Mouse (Mus musculus) brown adipose tissue, adult 24 weeks (tissue): ENCODE results near the gene Ryr1. TPM values are rescaled to one million over a fixed set of nuclear protein-coding genes. Genes with fewer than 3 reads are reported as not detected.
A peak's percentile ranks its signal among the peaks of the same experiment; 100 is the strongest.

Source experiments
- H3K27ac ChIP-seq: fragments of 200-500 bp; replicated peaks from 2 replicates; pipeline ENCODE4 v1.5.1; 2012; ENCODE audit warnings: low read depth, mild to moderate bottlenecking, low read length
- H3K4me1 ChIP-seq: fragments of 200-500 bp; 2 replicates; pipeline ENCODE4 v1.6.1; 2012; ENCODE audit warnings: low read length, mixed read lengths; ENCODE audit not compliant: control insufficient read depth, insufficient read depth, insufficient read length
- H3K4me3 ChIP-seq: fragments of 200-500 bp; 2 replicates; pipeline ENCODE4 v1.5.1; 2012; ENCODE audit warnings: low read depth, mild to moderate bottlenecking, low read length, moderate library complexity; ENCODE audit not compliant: insufficient read depth
- polyA plus RNA-seq: library from polyadenylated mRNA; stranded (reverse); fragments of >200 nt; gene quantifications from 2 replicates; pipeline ENCODE4 v1.2.4, GENCODE M21; 2012; ENCODE audit not compliant: missing spikeins, insufficient read depth, insufficient read length

The Ryr1 gene
- 1.9 and 6.1 TPM in 2 replicates for polyA plus RNA-seq

GRCm38 (mm10) chr7:29124970-29125369 lies at the start of gene Ryr1:
Gene Ryr1 (minus strand): TSS chr7:29125179.
- Histone ChIP-seq H3K4me1 (peaks cover 3% of the 10 kb centered on the region; the same call in 1 of the 2 replicates), H3K27ac (no peak within 1 kb of the TSS), H3K4me3 (no peak within 1 kb of the TSS; the same call in 1 of the 2 replicates)

DNA sequence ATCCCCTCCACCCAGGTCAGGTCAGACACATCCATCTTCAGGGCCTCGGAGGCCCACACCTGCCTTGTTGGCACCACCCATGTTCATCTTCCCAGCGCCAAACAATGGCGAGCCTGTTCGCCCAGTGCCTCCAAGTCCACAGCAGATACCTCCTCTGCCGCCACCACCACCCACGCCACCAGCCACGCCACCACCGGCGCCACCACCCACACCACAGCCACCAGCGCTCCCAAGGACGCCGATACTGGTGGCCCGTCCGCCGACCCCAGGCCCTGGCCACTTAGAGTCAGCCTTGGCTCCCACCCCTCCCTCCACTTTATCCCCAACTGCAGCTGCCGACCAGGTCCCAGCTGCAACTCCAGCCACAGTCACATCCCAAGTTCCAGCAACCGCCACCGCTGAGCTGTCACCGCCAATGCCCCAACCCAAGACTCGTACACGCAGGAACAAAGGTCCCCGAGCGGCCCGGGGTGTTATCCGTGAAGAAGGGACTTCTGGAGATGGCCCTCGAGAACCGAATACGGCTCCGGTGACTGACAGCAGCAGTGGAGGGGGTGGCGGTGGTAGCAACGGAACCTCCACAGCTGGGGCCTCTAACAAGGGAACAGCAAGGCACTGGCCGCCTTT lies 47.5 kb upstream of the Ryr1 start:
- H3K4me3 ChIP-seq = no peak overlapping the region
- no peak overlapping the region for H3K27ac ChIP-seq

GRCm38 (mm10) chr7:29171562-29172097 lies 46.7 kb upstream of the Ryr1 start:
- Histone ChIP-seq H3K27ac (no peak overlapping the region), H3K4me3 (peak overlapping the region; percentile 72)

More for the DNA sequence above, 47.5 kb upstream of the Ryr1 start:
- H3K4me1 ChIP-seq = peaks cover 6% of the 10 kb centered on the region; the same call in 1 of the 2 replicates

GRCm38 (mm10) chr7:29170755-29171561 lies 46.0 kb upstream of the Ryr1 start:
- Histone ChIP-seq H3K27ac (no peak overlapping the region), H3K4me3 (peak overlapping the region; percentile 72), H3K4me1 (peaks cover 6% of the 10 kb centered on the region; the same call in 1 of the 2 replicates)

More at GRCm38 (mm10) chr7:29171562-29172097, 46.7 kb upstream of the Ryr1 start:
- H3K4me1 ChIP-seq = peaks cover 6% of the 10 kb centered on the region; the same call in 1 of the 2 replicates

DNA sequence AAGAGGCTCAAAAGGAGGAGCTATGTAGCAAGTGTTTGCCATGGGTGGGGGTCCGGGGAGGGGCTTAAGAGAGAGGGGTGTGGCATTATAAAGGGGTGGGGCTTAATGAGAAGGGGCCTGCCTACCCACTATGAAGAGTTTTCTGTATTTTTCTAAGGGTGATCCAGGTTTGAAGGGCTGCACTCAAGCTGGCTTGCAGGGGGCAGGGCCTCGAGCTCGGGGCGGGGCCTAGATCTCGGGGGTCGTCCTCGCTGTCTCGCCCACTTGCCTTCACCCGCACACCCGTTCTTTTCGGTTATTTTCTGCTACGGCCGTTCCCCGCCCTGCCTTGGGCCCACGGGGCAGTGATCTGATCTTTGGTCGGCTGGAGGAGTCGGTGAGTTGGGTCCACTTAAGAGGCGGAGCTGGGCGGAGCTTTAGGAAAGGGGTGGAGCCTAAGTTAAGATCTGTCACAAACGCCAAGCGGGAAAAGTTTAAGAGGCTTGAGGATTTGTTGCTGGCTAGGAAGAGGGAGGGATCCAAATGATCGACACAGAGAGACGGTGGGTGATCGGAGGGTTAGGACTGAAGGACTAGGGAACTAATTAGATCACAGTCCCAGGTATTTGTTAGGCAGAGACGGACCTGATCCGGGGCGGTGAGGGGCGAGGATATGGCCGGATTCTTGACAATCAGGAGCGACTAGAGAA lies 45.2 kb upstream of the Ryr1 start, which contains the start of the genes Ggn and Spred3:
Gene Ggn, plus strand, starts transcription at position 145 of the 689 bp plus-strand sequence.
Gene Spred3, minus strand, starts transcription at position 346 of the 689 bp plus-strand sequence.
- Histone ChIP-seq H3K27ac (peak within 1 kb of the TSS; percentile 62; the same call in 1 of the 2 replicates), H3K4me1 (peaks cover 6% of the 10 kb centered on the region; the same call in 1 of the 2 replicates), H3K4me3 (peak within 1 kb of the TSS; percentile 72)

DNA sequence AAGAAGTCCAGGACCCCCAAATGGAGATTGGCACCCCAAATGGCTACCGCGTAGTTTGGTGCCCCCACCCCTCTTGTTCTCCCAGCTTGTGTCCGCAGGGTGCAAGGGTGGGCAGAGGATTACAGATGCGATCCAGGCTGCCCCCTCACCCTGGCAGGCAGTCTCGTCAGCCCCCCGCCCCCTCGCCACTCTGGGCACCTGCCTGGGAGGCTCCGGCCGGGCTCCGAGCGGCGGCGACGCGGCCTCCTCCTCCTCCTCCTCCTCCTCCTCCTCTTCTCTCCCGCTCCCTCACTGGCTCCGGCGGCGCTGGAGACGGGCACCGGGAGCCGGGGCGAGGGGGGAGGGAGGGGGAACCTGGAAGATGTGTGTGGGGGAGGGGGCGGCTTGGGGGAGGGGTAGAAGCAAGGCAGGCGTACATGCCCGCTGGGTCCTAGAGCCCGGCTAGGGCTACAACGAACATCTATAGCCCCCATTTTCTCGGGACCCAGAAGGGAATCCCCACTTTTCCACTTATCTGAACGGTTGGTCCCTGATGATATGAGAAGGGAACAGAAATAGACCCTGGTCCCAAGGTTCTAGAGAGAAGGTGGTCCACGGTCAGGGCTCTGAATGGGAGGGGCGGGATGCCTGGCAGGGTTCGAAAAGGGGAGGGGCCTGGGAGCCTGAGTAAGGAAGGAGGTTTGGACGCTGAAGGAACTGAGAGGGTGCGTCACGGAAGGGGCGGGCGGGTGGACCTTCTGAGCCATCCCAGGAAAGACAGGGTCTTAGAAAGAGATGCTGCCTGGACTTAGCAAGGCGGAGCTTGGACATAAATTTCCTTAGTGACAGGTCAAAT lies 44.5 kb upstream of the Ryr1 start:
- Histone ChIP-seq H3K27ac (no peak overlapping the region), H3K4me3 (peak overlapping the region; percentile 72), H3K4me1 (peaks cover 6% of the 10 kb centered on the region; the same call in 1 of the 2 replicates)

DNA sequence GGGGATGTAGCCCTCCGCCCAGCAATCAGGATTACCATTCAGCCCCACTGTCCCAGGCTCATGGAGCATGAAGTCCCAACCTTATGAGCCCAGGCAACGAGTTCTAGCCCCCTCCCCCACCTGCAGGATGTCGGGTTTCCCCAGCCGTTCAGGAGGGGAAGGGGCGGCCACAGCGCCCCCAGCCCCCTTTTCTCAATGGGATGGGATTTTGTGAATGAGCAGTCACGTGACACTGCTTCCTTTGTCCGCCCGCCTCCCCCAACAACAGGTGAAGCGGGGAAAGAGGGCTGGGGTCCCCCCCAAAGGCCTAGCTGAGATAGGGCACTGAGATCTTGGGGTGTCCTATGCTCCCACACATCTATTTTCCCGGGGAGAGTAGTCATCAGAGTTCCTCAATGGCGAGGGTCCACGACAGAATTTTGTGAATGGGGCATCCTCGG lies 43.8 kb upstream of the Ryr1 start:
- Histone ChIP-seq H3K27ac (no peak overlapping the region), H3K4me3 (peak overlapping the region; percentile 72), H3K4me1 (peaks cover 6% of the 10 kb centered on the region; the same call in 1 of the 2 replicates)

DNA sequence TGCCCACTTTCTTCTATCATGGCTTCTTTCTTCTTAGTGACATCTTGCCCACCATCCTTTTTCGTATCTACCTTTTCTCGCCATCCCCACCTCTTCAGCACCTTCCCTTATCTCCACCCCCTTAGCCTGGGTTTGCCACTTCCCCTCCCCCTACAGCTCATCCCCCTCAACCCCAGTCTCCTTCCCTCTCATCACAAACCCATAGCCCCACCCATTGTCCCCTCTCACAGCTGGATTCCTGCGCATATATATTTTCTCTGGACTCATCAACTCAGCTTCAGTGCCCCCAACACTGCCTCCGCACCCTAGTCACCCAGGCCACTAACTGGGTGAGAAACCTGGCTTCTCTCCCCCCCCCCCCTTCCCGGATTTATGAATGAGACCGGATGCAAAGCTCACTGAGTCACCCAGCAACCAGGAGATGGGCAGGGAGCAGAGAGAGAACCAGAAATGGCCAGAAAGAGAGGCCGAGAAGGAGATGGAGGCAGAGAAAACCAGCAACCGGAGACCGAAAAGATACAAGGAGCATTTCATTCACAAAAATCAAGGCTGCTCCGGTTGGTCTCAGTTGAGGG lies 43.2 kb upstream of the Ryr1 start:
- peaks cover 6% of the 10 kb centered on the region; the same call in 1 of the 2 replicates for H3K4me1 ChIP-seq
- no peak overlapping the region for H3K4me3 ChIP-seq
- H3K27ac ChIP-seq = no peak overlapping the region

GRCm38 (mm10) chr7:29167656-29168055 lies 42.7 kb upstream of the Ryr1 start:
- Histone ChIP-seq H3K4me3 (no peak overlapping the region), H3K4me1 (peaks cover 6% of the 10 kb centered on the region; the same call in 1 of the 2 replicates), H3K27ac (no peak overlapping the region)

GRCm38 (mm10) chr7:29162750-29163525 lies 38.0 kb upstream of the Ryr1 start:
- no peak overlapping the region for H3K4me3 ChIP-seq
- H3K4me1 ChIP-seq = no peaks in the 10 kb centered on the region
- H3K27ac ChIP-seq = no peak overlapping the region

- Histone ChIP-seq H3K27ac (no peak overlapping the region), H3K4me1 (no peaks in the 10 kb centered on the region), H3K4me3 (no peak overlapping the region)
Measured at GRCm38 (mm10) chr7:29162294-29162693, 37.3 kb upstream of the Ryr1 start.

DNA sequence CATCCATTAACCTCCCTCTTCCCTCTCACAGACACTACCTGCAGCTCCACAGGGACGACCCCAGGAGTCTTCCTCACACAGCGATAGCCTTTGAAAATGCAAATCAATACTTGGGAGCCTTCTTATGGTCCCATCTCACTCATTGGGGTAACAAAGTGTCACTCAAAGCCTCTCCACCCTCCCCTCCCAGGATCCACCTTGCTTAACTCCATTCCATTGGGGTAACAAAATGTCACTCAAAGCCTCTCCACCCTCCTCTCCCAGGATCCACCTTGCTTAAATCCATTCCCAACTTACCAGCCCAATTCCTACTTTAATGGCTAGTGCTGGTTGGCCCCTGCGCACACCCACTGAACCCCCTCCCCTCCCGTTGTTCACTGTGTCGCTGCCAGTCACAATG lies 33.3 kb upstream of the Ryr1 start:
- H3K4me3 ChIP-seq = no peak overlapping the region
- no peak overlapping the region for H3K27ac ChIP-seq
- peaks cover 7% of the 10 kb centered on the region; the same call in 1 of the 2 replicates for H3K4me1 ChIP-seq
